Mouse (Mus musculus) lung, adult 2 months (tissue): Measurements from ENCODE around the gene 4930503B20Rik. TPM values are rescaled to one million over a fixed set of nuclear protein-coding genes. Genes with fewer than 3 reads are reported as not detected.

Experiments
- DNase-seq: peaks from one replicate; pipeline ENCODE4 v3.0.0; 2022
- H3K4me1 ChIP-seq: fragments of 200-500 bp; 2 replicates; pipeline ENCODE4 v1.6.1; 2011; ENCODE audit warnings: low read length; ENCODE audit not compliant: control insufficient read depth, insufficient read depth
- H3K4me3 ChIP-seq: fragments of 200-500 bp; replicated peaks from 2 replicates; pipeline ENCODE3; 2011; ENCODE audit warnings: low read depth, mild to moderate bottlenecking, control low read depth, low read length; ENCODE audit errors: extremely low read depth
- CTCF ChIP-seq: fragments of 200-500 bp; IDR thresholded peaks from 2 replicates; pipeline ENCODE4 v1.5.1; 2011; ENCODE audit warnings: mild to moderate bottlenecking, low read length, control low read depth; ENCODE audit not compliant: insufficient read depth
- POLR2A ChIP-seq: fragments of 200-500 bp; IDR thresholded peaks from 2 replicates; pipeline ENCODE4 v1.6.1; 2011; ENCODE audit warnings: low read depth, mild to moderate bottlenecking, control low read depth, low read length, borderline replicate concordance; ENCODE audit errors: extremely low read depth
- WGBS: fragments of 180-500 bp; shearing (Covaris S2); methylation state at CpG from one replicate; pipeline ENCODE4 v1.1.7; 2018; 5-methylcytosine and 5-hydroxymethylcytosine counted together
- polyA plus RNA-seq: library from polyadenylated mRNA; depleted of rRNA; stranded (reverse); fragments of >200 nt; gene quantifications from 2 replicates; pipeline ENCODE4 v1.2.3, GENCODE M21; 2012; rRNA removed

Gene 4930503B20Rik
- polyA plus RNA-seq = not detected in 2 replicates

GRCm38 (mm10) chr3:146651217-146651616 is at the start of gene 4930503B20Rik:
TSS of gene 4930503B20Rik (minus strand) at chr3:146651317.
- Histone ChIP-seq H3K4me1 (no peaks in the 10 kb centered on the region), H3K4me3 (no peak within 1 kb of the TSS)
- DNase-seq = no peak
- 75% methylated on average over 3 of the region's 3 CpGs for WGBS
- TF ChIP-seq POLR2A = no peak
- no peak for TF ChIP-seq CTCF

GRCm38 (mm10) chr3:146700051-146700450 is 48.9 kb upstream of the 4930503B20Rik start:
- no peak for DNase-seq
- no peak overlapping the region for H3K4me3 ChIP-seq
- 59% methylated on average over 11 of the region's 11 CpGs for WGBS
- TF ChIP-seq CTCF = no peak
- TF ChIP-seq POLR2A = no peak
- H3K4me1 ChIP-seq = no peaks in the 10 kb centered on the region

- DNase-seq = no peak
- TF ChIP-seq CTCF (no peak), POLR2A (no peak)
- 59% methylated on average over 11 of the region's 11 CpGs for WGBS
- H3K4me3 ChIP-seq = no peak overlapping the region
- no peaks in the 10 kb centered on the region for H3K4me1 ChIP-seq
Measured at GRCm38 (mm10) chr3:146698982-146699381, 47.9 kb upstream of the 4930503B20Rik start.

- WGBS = 67% methylated on average over 5 of the region's 5 CpGs
- no peaks in the 10 kb centered on the region for H3K4me1 ChIP-seq
- DNase-seq = no peak
- no peak overlapping the region for H3K4me3 ChIP-seq
- TF ChIP-seq POLR2A (no peak), CTCF (no peak)
Measured at GRCm38 (mm10) chr3:146692547-146692946, 41.4 kb upstream of the 4930503B20Rik start.

GRCm38 (mm10) chr3:146687121-146687725 is 36.1 kb upstream of the 4930503B20Rik start:
- H3K4me1 ChIP-seq = peaks cover 7% of the 10 kb centered on the region
- 76% methylated on average over 4 of the region's 4 CpGs for WGBS
- H3K4me3 ChIP-seq = no peak overlapping the region
- TF ChIP-seq POLR2A (no peak), CTCF (no peak)
- DNase-seq = no peak

- Histone ChIP-seq H3K4me3 (no peak overlapping the region), H3K4me1 (peaks cover 7% of the 10 kb centered on the region)
- 82% methylated on average over 8 of the region's 8 CpGs for WGBS
- TF ChIP-seq CTCF (no peak), POLR2A (no peak)
- DNase-seq = no peak
Measured at GRCm38 (mm10) chr3:146686428-146686827, 35.3 kb upstream of the 4930503B20Rik start.

GRCm38 (mm10) chr3:146684811-146685675 is 33.9 kb upstream of the 4930503B20Rik start, which contains the start of gene Samd13:
TSS of gene Samd13 (minus strand) at chr3:146685592.
- peaks cover 7% of the 10 kb centered on the region for H3K4me1 ChIP-seq
- no peak for TF ChIP-seq CTCF
- no peak for TF ChIP-seq POLR2A
- peak; percentile 25 for DNase-seq
- 3% methylated on average over 50 of the region's 50 CpGs for WGBS
- peak within 1 kb of the TSS; percentile 54 for H3K4me3 ChIP-seq

- TF ChIP-seq CTCF = no peak
- no peak for TF ChIP-seq POLR2A
- Histone ChIP-seq H3K4me1 (peaks cover 7% of the 10 kb centered on the region), H3K4me3 (no peak overlapping the region)
- no peak for DNase-seq
- WGBS = 52% methylated on average over 2 of the region's 2 CpGs
Measured at GRCm38 (mm10) chr3:146683095-146683494, 32.0 kb upstream of the 4930503B20Rik start.

GRCm38 (mm10) chr3:146682140-146682651 is 31.1 kb upstream of the 4930503B20Rik start:
- 31% methylated on average over 13 of the region's 13 CpGs for WGBS
- H3K4me3 ChIP-seq = peak overlapping the region; percentile 35
- peaks cover 7% of the 10 kb centered on the region for H3K4me1 ChIP-seq
- no peak for TF ChIP-seq POLR2A
- TF ChIP-seq CTCF = no peak
- peak; percentile 12 for DNase-seq
